Mouse (Mus musculus): ENCODE data around the gene Spa17.

Spa17 gene

GRCm38 (mm10) chr9:37613182-37613910 is at the start of gene Spa17:
Spa17 (minus strand) TSS chr9:37613722.
- peak; percentile 74 for DNase-seq (ENCODE audit: low spot score)

GRCm38 (mm10) chr9:37663210-37663609 is 49.7 kb upstream of the Spa17 start:
- DNase-seq (ENCODE audit: low spot score): no peak

- DNase-seq (ENCODE audit: low spot score): no peak
Measured at GRCm38 (mm10) chr9:37659413-37659812, 45.9 kb upstream of the Spa17 start.

- peak; percentile 44 for DNase-seq (ENCODE audit: low spot score)
Measured at GRCm38 (mm10) chr9:37656931-37657481, 43.5 kb upstream of the Spa17 start, which contains the start of gene Tbrg1. Tbrg1 (minus strand) TSS chr9:37657312.

- no peak for DNase-seq (ENCODE audit: low spot score)
Measured at GRCm38 (mm10) chr9:37656439-37656881, 42.9 kb upstream of the Spa17 start.

GRCm38 (mm10) chr9:37655961-37656360 is 42.4 kb upstream of the Spa17 start:
- no peak for DNase-seq (ENCODE audit: low spot score)

GRCm38 (mm10) chr9:37653836-37654235 is 40.3 kb upstream of the Spa17 start:
- DNase-seq (ENCODE audit: low spot score): no peak

- no peak for DNase-seq (ENCODE audit: low spot score)
Measured at GRCm38 (mm10) chr9:37650639-37651038, 37.1 kb upstream of the Spa17 start.

- DNase-seq (ENCODE audit: low spot score): no peak
Measured at GRCm38 (mm10) chr9:37646246-37646645, 32.7 kb upstream of the Spa17 start.

GRCm38 (mm10) chr9:37638721-37639120 is 25.2 kb upstream of the Spa17 start:
- DNase-seq (ENCODE audit: low spot score): no peak

- DNase-seq (ENCODE audit: low spot score): no peak
Measured at GRCm38 (mm10) chr9:37636800-37637542, 23.4 kb upstream of the Spa17 start.

GRCm38 (mm10) chr9:37636335-37636734 is 22.8 kb upstream of the Spa17 start:
- DNase-seq (ENCODE audit: low spot score): no peak

- no peak for DNase-seq (ENCODE audit: low spot score)
Measured at GRCm38 (mm10) chr9:37634269-37634668, 20.7 kb upstream of the Spa17 start.

- no peak for DNase-seq (ENCODE audit: low spot score)
Measured at GRCm38 (mm10) chr9:37632305-37632704, 18.8 kb upstream of the Spa17 start.

GRCm38 (mm10) chr9:37629941-37630340 is 16.4 kb upstream of the Spa17 start:
- DNase-seq (ENCODE audit: low spot score): no peak

- DNase-seq (ENCODE audit: low spot score): no peak
Measured at GRCm38 (mm10) chr9:37628581-37628980, 15.1 kb upstream of the Spa17 start.

GRCm38 (mm10) chr9:37627263-37627662 is 13.7 kb upstream of the Spa17 start:
- DNase-seq (ENCODE audit: low spot score): no peak

- no peak for DNase-seq (ENCODE audit: low spot score)
Measured at GRCm38 (mm10) chr9:37626103-37626567, 12.6 kb upstream of the Spa17 start.

- DNase-seq (ENCODE audit: low spot score): peak; percentile 64
Measured at GRCm38 (mm10) chr9:37625641-37626040, 12.1 kb upstream of the Spa17 start.

- DNase-seq (ENCODE audit: low spot score): no peak
Measured at GRCm38 (mm10) chr9:37625129-37625528, 11.6 kb upstream of the Spa17 start.

GRCm38 (mm10) chr9:37624502-37624901 is 11.0 kb upstream of the Spa17 start:
- DNase-seq (ENCODE audit: low spot score): no peak

GRCm38 (mm10) chr9:37623981-37624380 is 10.5 kb upstream of the Spa17 start:
- no peak for DNase-seq (ENCODE audit: low spot score)

- DNase-seq (ENCODE audit: low spot score): no peak
Measured at GRCm38 (mm10) chr9:37621290-37621689, 7.8 kb upstream of the Spa17 start.
